Mouse (Mus musculus) bone marrow macrophage, adult 2 months (primary cell): ENCODE measurements around the gene Irs3. TPM values are rescaled to one million over a fixed set of nuclear protein-coding genes. Genes with fewer than 3 reads are reported as not detected.

ENCODE experiments used
- H3K27ac ChIP-seq: 2 replicates; pipeline ENCODE4 v1.5.1; 2012; ENCODE audit warnings: low read depth, low read length; ENCODE audit not compliant: insufficient read depth
- H3K4me1 ChIP-seq: 2 replicates; pipeline ENCODE4 v1.6.1; 2012; ENCODE audit warnings: low read length; ENCODE audit not compliant: control insufficient read depth, insufficient read depth
- H3K4me3 ChIP-seq: 2 replicates; pipeline ENCODE4 v1.5.1; 2012; ENCODE audit warnings: mild to moderate bottlenecking, low read length, moderate library complexity; ENCODE audit not compliant: insufficient read depth
- CTCF ChIP-seq: IDR thresholded peaks from 2 replicates; pipeline ENCODE4 v1.5.1; 2012; ENCODE audit warnings: low read depth, mild to moderate bottlenecking, low read length, moderate library complexity
- POLR2A ChIP-seq: IDR thresholded peaks from 2 replicates; pipeline ENCODE4 v1.6.1; 2012; ENCODE audit warnings: mild to moderate bottlenecking, low read depth, low read length, borderline replicate concordance
- polyA plus RNA-seq: library from polyadenylated mRNA; stranded (reverse); fragments of >200 nt; gene quantifications from 2 replicates; pipeline ENCODE4 v1.2.4, GENCODE M21; 2012; ENCODE audit not compliant: missing spikeins, insufficient read depth, insufficient read length

The Irs3 gene
- polyA plus RNA-seq, 1 experiment = not detected

DNA sequence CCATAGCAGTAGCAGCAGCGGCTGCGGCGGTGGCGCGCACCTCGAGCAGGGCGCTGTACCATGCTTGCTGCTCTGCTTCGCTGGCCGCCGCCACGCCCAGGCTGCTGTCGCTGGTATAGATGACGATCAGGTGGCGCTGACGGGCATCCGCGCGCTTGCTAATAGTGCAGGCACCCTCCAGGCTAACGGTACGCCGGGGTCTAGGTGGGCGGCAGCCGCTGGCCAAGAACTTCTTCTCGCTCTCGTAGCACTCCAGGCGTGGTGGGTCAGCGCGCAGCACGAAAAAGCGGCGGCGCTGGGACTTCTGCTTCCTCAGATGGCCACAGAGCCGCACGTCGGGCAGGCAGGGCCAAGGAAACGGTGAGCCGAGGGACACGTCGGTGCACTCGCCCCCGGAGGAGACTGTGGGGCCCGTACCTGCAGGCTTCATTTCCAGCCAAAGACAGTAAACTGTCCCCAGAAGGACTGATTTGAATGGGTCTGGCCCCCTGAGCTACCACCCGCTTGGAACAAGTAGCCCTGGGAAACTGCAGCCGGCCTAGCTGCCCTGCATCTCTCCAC lies 343 bp downstream of the Irs3 start:
- TF ChIP-seq POLR2A (no peak), CTCF (no peak)
- H3K27ac ChIP-seq = no peak overlapping the region
- H3K4me3 ChIP-seq = peak overlapping the region; percentile 36

DNA sequence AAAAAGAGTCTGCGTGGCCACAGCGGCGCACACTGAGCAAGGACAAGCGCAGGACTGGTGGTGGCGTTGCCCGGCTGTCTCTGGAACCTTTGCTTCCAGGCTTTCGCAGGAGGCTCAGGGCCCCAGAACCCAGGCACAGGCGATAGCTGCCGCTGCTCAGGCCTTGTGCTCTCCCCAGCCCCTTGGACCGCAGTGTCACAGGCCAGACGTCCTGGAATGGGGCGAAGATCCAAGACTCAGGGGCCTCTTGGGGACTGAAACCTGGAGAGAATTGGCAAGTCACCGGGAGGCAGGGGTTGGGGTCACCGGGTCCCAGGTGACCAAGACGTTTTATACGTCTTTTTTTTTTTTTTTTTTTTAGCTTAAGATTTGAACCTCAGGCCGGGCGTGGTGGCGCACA lies 1.0 kb downstream of the Irs3 start:
- H3K4me1 ChIP-seq = no peaks in the 10 kb centered on the region
- no peak overlapping the region for H3K4me3 ChIP-seq
- TF ChIP-seq POLR2A (no peak), CTCF (no peak)
- H3K27ac ChIP-seq = no peak overlapping the region

More for the DNA sequence above, 343 bp downstream of the Irs3 start:
- no peaks in the 10 kb centered on the region for H3K4me1 ChIP-seq

DNA sequence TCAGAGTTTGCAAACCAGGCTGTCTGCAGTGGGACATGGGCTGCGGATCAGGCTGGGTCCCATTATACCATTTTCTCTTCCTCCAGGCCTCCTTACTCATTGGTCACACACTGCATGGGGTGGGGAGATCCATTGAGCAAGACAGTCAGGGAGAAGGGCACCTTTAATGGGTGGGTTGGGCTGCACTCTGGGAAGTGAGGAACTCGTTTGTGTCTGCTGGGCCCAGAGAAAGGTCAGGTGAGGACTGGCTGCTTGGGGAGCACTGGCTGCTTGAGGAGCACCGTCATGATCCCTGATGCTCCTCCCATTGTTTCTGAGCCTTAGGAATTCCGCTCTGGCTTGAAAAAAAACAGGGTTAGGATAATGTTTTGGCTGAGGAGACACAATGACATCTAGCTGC lies 2.6 kb downstream of the Irs3 start:
- no peak overlapping the region for H3K4me3 ChIP-seq
- TF ChIP-seq POLR2A = no peak
- no peak for TF ChIP-seq CTCF
- no peak overlapping the region for H3K27ac ChIP-seq
- no peaks in the 10 kb centered on the region for H3K4me1 ChIP-seq

DNA sequence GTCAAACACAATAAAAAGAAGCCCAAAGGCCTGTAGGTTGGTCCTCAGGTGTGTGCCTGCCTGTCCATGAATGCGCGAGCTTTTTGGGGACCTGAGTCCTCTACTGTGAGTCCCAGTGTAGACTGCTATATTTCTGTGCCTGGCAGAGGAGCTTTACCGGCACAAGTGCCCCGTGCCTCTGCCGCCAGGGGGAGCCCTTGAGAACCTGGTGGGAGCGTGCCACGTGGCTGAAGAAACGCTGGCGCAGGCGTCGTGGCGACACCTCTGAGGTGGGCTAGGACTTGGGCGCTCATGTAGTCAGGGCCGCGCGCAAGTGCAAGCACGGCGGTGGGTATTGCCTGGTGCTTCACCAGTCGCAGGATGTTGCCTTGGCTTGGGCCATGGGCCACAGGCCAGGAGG lies 4.5 kb downstream of the Irs3 start, which contains the start of gene Sap25:
Gene Sap25, plus strand, starts transcription at position 281 of the 400 bp plus-strand sequence.
- Histone ChIP-seq H3K4me3 (no peak within 1 kb of the TSS), H3K4me1 (no peaks in the 10 kb centered on the region), H3K27ac (no peak within 1 kb of the TSS)
- TF ChIP-seq CTCF (no peak), POLR2A (no peak)

DNA sequence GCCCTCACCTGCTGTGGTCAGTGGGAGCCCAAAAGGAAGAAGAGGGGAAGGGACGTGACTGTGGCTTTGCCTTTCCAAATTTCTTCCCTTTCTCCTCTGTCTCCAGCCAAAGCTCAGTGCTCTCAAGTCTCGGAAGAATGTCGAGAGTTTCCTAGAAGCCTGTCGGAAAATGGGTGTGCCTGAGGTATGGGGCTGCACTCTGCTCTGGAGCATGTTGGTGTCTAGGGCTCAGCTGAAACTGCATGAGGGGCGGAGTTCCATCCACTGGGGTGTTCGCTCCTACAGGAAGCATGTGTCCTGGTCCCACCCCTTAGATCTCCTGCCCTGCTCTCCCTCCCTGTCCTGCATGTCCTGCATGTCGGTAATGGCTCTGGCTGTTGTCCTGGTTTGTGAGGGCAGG lies 6.0 kb downstream of the Irs3 start:
- Histone ChIP-seq H3K27ac (no peak overlapping the region), H3K4me1 (no peaks in the 10 kb centered on the region), H3K4me3 (no peak overlapping the region)
- TF ChIP-seq CTCF (no peak), POLR2A (no peak)

DNA sequence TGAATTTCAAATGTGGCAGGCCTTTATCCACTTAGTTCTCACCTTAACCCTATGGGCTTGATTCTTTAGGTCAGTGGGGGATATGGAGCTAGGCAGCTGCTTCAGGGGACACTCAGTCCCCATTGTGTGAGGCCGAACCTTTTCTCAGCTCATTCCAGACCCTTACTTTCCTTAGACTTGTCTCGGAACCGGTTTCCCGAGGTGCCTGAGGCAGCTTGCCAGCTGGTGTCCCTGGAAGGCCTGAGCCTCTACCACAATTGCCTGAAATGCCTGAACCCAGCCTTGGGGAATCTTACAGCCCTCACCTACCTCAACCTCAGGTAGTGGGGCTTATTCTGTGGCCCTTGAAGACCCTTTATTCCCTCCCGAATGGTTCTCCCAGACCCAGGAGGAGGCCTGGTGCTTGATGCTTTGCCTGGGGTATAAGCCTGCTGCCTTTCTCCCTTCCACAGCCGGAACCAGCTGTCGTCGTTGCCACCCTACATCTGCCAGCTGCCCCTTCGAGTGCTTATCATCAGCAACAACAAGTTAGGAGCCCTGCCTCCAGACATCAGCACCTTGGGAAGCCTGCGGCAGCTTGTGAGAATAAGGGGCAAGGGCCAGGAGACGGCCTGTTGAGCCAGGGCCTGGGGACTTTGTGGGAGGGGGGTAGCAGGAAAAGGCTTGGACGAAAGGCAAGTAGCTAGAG lies 12.0 kb downstream of the Irs3 start:
- Histone ChIP-seq H3K4me3 (no peak overlapping the region), H3K4me1 (peaks cover 18% of the 10 kb centered on the region)
- TF ChIP-seq POLR2A (no peak), CTCF (no peak)

DNA sequence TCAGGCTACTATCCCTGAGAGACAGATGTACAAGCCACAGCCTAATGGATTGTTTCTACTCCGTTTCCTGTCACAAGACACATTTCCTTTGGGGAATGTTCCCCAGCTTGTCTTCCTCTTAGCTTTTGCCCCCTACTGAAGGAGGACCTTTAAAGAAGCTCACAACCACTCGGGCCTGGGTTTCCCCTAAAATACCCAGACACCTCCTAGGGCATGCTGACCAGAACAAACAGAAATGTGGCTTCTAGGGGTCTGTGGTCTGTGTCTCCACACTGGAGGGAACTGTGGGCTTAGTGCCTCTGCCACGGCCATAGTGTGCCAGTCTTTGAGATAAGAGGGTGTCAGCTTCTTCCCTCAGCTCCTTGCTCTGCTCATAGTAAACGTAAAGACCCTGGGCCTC lies 13.9 kb downstream of the Irs3 start:
- TF ChIP-seq CTCF (no peak), POLR2A (no peak)
- Histone ChIP-seq H3K4me1 (peaks cover 25% of the 10 kb centered on the region), H3K27ac (peak overlapping the region; percentile 97), H3K4me3 (peak overlapping the region; percentile 95)

More for the DNA sequence above, 12.0 kb downstream of the Irs3 start:
- no peak overlapping the region for H3K27ac ChIP-seq

DNA sequence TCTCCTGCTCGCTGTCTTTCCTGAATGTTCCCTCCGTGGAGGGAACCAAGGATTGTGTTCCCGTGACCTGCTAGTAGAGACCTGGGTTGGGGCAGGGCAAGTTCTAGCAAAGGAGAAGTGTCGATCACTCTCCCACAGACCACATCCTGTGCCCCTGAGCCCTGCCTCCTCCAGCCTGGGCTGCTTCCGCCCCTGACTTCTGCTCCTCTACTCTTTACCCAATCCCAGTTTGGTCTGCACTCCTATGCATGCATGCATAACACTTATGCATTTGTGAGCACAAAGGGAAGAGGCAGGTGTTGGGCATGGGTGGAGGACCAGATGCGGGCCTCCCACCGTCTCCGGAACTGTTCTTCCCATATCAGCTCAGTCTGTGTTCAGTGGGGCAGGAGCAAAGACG lies 14.3 kb downstream of the Irs3 start:
- peak overlapping the region; percentile 97 for H3K27ac ChIP-seq
- no peak for TF ChIP-seq POLR2A
- no peak for TF ChIP-seq CTCF
- peaks cover 25% of the 10 kb centered on the region for H3K4me1 ChIP-seq
- H3K4me3 ChIP-seq = peak overlapping the region; percentile 95

DNA sequence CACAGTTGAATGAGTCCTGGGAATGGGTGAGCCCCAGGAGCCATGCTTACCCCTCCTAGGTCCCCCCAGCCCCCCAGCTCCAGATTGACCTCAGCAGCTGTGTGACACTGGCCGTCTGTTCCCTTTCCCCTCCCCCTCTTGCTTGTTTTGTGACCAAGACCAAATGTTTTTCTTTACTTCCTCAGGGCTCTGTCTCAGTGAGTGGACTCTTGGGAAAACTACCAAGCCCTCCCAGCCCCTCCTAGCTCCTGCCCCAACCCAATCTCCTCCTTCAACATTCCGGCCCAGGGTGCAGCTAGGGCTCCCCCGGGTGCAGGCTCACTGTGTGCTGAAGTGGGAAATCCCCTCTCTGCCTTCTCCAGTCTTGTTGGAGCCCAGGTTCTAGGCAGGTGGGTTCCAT lies 14.9 kb downstream of the Irs3 start:
- TF ChIP-seq CTCF (no peak), POLR2A (no peak)
- Histone ChIP-seq H3K4me1 (peaks cover 25% of the 10 kb centered on the region), H3K4me3 (peak overlapping the region; percentile 95), H3K27ac (peak overlapping the region; percentile 97)

DNA sequence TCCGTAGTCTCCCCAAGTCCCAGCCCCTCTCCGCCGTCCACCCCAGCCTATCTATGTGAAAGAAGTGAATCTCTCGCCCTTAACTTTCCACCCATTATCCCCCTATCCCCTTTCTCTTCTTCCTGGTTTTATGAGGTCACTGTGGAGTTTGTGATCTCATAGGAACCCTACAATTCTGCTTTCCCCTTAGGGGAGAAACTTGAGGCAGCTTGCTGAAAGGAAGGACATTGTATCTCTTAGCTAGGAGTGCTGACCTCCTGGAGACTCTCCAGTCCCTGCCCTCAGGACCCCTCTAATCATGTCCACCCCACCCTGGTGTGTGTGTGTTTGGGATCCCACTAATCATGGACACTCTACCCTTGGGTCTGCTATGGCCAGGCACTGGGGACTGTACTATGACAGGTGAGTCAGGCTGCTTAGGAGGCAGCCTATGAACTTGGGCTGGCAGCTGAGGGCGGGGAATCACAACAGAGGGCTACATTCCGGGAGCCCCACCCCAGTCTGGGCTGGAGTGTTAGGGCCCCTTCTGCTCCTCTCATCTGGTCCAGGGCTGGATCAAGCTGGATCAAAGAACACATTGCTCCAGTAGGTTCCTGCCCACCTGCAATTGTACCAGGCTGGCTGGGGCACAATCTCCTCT lies 15.5 kb downstream of the Irs3 start:
- peaks cover 26% of the 10 kb centered on the region for H3K4me1 ChIP-seq
- H3K27ac ChIP-seq = peak overlapping the region; percentile 97
- TF ChIP-seq CTCF (no peak), POLR2A (no peak)
- H3K4me3 ChIP-seq = peak overlapping the region; percentile 95

DNA sequence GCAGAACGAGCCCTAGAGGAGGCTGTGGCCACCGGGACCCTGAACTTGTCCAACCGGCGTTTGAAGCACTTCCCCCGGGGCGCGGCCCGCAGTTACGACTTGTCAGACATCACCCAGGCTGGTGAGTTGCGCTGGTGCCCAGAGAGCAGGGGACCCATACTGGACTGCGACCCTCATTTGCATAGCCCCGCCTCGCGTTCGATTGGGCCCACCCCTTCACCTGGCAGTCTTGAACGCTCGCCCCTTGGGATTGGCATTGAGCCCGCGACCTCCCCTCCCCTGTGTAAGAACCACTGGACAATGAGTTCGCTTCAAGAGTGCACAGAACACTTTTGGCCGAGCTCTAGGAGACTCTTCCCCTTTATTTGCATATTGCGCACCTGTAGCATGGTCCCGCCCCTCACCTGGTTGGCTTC lies 16.2 kb downstream of the Irs3 start:
- Histone ChIP-seq H3K4me1 (peaks cover 33% of the 10 kb centered on the region), H3K4me3 (peak overlapping the region; percentile 95), H3K27ac (peak overlapping the region; percentile 97)
- TF ChIP-seq CTCF (no peak), POLR2A (no peak)
